Mouse (Mus musculus) bone marrow macrophage, adult 2 months (primary cell): ENCODE results near the gene Olfr447.

ENCODE experiments used
- CTCF ChIP-seq: IDR thresholded peaks from 2 replicates; pipeline ENCODE4 v1.5.1; 2012; ENCODE audit warnings: low read depth, mild to moderate bottlenecking, low read length, moderate library complexity
- POLR2A ChIP-seq: IDR thresholded peaks from 2 replicates; pipeline ENCODE4 v1.6.1; 2012; ENCODE audit warnings: mild to moderate bottlenecking, low read depth, low read length, borderline replicate concordance

GRCm38 (mm10) chr6:42860222-42860819 lies 48.4 kb upstream of the Olfr447 start:
- no peak for TF ChIP-seq CTCF
- no peak for TF ChIP-seq POLR2A
